In the genomic region with DNA sequence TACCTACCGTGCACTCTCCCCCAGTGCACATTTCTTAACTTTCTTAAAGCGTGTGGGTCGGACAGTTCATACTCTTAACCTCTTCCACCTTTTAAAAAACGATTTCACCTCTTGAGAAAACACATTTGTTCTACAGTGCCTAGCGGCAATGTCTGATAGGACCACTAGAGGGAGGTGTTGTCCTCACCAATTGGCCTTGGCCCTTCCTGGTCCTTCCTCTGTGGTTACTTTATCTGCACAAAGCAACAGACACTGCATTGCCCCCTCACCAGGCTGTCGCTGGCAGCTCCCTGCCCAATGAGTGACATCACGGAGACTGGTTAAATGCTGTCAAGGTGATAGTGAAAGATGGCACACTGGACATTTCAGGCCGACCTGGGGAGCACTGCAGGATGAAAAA, we compare ENCODE assay signal across 9 mouse cellular contexts. TPM values are rescaled to one million over a fixed set of nuclear protein-coding genes. Genes with fewer than 3 reads are reported as not detected.
DNase-seq lines count a peak whose midpoint lies in the region; ATAC-seq lines count a peak whose summit lies in the region.
"Had no signal": no experiment of that assay in that cellular context is flagged by ENCODE, and none has a peak within 500 bp of the region (broad histone marks: within the 10 kb centered on the region; RNA-seq: fewer than 3 reads in every experiment).

No protein-coding gene starts in this region.

- no peak overlapping the region for H3K4me2 ChIP-seq in liver, embryonic 11.5 days
- no peak overlapping the region for H3K4me2 ChIP-seq in neural tube, embryonic 13.5 days
- H3K4me2 ChIP-seq: embryonic facial prominence, embryonic 12.5 days had no signal

- no peaks in the 10 kb centered on the region for H3K4me1 ChIP-seq in liver, embryonic 11.5 days (replicated peaks; ENCODE audit: control insufficient read depth, insufficient read depth, low read length)
- H3K4me1 ChIP-seq in neural tube, embryonic 13.5 days (replicated peaks): peaks cover 9% of the 10 kb centered on the region
- H3K4me1 ChIP-seq: embryonic facial prominence, embryonic 12.5 days had no signal

- DNase-seq in 3134 (ENCODE audit: extremely low read depth, insufficient read length, low spot score): peak; percentile 40
- peak; percentile 78 for DNase-seq in ZHBTc4 (ENCODE audit: low read depth, low spot score)
- DNase-seq in cerebellum, postnatal 4 days (ENCODE audit: low spot score in 2 of 2): peak; percentile 62 to 85
- DNase-seq in gastrocnemius, postnatal 14 days: peak; percentile 55
- DNase-seq in kidney, postnatal 14 days: peak; percentile 73
- peak; percentile 53 for DNase-seq in liver, embryonic 11.5 days (ENCODE audit: low spot score)
- DNase-seq in thymus, postnatal 36 days: peak; percentile 24 to 30

- no peak overlapping the region for H3K27ac ChIP-seq in liver, embryonic 11.5 days (ENCODE audit: low read depth, low read length)
- H3K27ac ChIP-seq in neural tube, embryonic 13.5 days (replicated peaks): no peak overlapping the region
- H3K27ac ChIP-seq: embryonic facial prominence, embryonic 12.5 days had no signal

- no peaks in the 10 kb centered on the region for H3K9me3 ChIP-seq in liver, embryonic 11.5 days (ENCODE audit: control insufficient read depth, low read length)
- no peaks in the 10 kb centered on the region for H3K9me3 ChIP-seq in neural tube, embryonic 13.5 days
- H3K9me3 ChIP-seq: embryonic facial prominence, embryonic 12.5 days had no signal

- H3K27me3 ChIP-seq in liver, embryonic 11.5 days (replicated peaks; ENCODE audit: control insufficient read depth, insufficient read depth, low read length): no peaks in the 10 kb centered on the region
- no peaks in the 10 kb centered on the region for H3K27me3 ChIP-seq in neural tube, embryonic 13.5 days

- peak; percentile 53 for ATAC-seq in liver, embryonic 11.5 days (replicated peaks; ENCODE audit: low FRiP score)
- ATAC-seq in neural tube, embryonic 13.5 days (ENCODE audit: low read depth): peak; percentile 65; the same call in 1 of the 2 replicates

- intact Hi-C loops in gastrocnemius, postnatal 14 days (cut with DNase I; ENCODE audit: low total_unique reads): loop anchor here (10.0 kb wide), 1 partner anchor 371 kb away; no protein-coding TSS in a partner anchor

- no peak overlapping the region for H3K9ac ChIP-seq in liver, embryonic 11.5 days (ENCODE audit: low read depth, low read length)
- no peak overlapping the region for H3K9ac ChIP-seq in neural tube, embryonic 13.5 days
- H3K9ac ChIP-seq: embryonic facial prominence, embryonic 12.5 days had no signal

- 14% methylated on average over 8 of the region's 8 CpGs for WGBS in liver, embryonic 11.5 days
- 19% methylated on average over 8 of the region's 8 CpGs for WGBS in neural tube, embryonic 13.5 days

- no peak overlapping the region for H3K4me3 ChIP-seq in liver, embryonic 11.5 days (ENCODE audit: low read depth, low read length)
- no peak overlapping the region for H3K4me3 ChIP-seq in neural tube, embryonic 13.5 days
- H3K4me3 ChIP-seq: embryonic facial prominence, embryonic 12.5 days had no signal

- H3K36me3 ChIP-seq in liver, embryonic 11.5 days (ENCODE audit: control insufficient read depth, insufficient read depth, low read length): no peaks in the 10 kb centered on the region
- H3K36me3 ChIP-seq in neural tube, embryonic 13.5 days: no peaks in the 10 kb centered on the region
- H3K36me3 ChIP-seq: embryonic facial prominence, embryonic 12.5 days had no signal

RNA-seq across cellular contexts. Expression of gene Gli2, which starts 40.3 kb away (rescaled TPM):
- total RNA-seq in gastrocnemius, postnatal 14 days (2021): 1 to 10 TPM; 3.3 to 4.5 TPM
- 3.4 and 3.6 TPM in 2 replicates for polyA plus RNA-seq in liver, embryonic 11.5 days (2014; fragmentation: Nextera tagmentation; extraction: Ambion mirVana)
- polyA plus RNA-seq in neural tube, embryonic 13.5 days (2015; fragmentation: Nextera tagmentation; extraction: Ambion mirVana): 1.9 and 3.8 TPM in 2 replicates

Comparison
In these comparisons a context has a peak if more than half of its experiments do, and no peak if none do; other contexts are left out.
1. DNase-seq: peak in every context shown above with its lines; median percentile 78 in ZHBTc4; 74 in cerebellum, postnatal 4 days; 73 in kidney, postnatal 14 days; 55 in gastrocnemius, postnatal 14 days; 53 in liver, embryonic 11.5 days; 40 in 3134; 27 in thymus, postnatal 36 days.